Mouse (Mus musculus) neural tube, embryonic 12.5 days (tissue): ENCODE measurements around the gene Rnf111. TPM values are rescaled to one million over a fixed set of nuclear protein-coding genes. Genes with fewer than 3 reads are reported as not detected.

Source experiments
- ATAC-seq: fragments of 200-750 bp; cut with Nextera tagmentation; 2 replicates; pipeline ENCODE4 v1.8.0; 2017; ENCODE audit warnings: low read depth, mild to moderate bottlenecking, moderate TSS enrichment, moderate library complexity; ENCODE audit not compliant: low FRiP score
- H3K27ac ChIP-seq: fragments of 300-500 bp; sonication (generic); 2 replicates; pipeline ENCODE4 v1.5.1; 2016
- H3K27me3 ChIP-seq: fragments of 300-500 bp; sonication (generic); replicated peaks from 2 replicates; pipeline ENCODE4 v1.6.1; 2016; ENCODE audit warnings: mild to moderate bottlenecking
- H3K36me3 ChIP-seq: fragments of 300-500 bp; sonication (generic); 2 replicates; pipeline ENCODE4 v1.6.1; 2016; ENCODE audit warnings: mild to moderate bottlenecking
- H3K4me1 ChIP-seq: fragments of 300-500 bp; sonication (generic); 2 replicates; pipeline ENCODE4 v1.6.1; 2016
- H3K4me2 ChIP-seq: fragments of 300-500 bp; sonication (generic); replicated peaks from 2 replicates; pipeline ENCODE4 v1.6.1; 2016; ENCODE audit warnings: mild to moderate bottlenecking
- H3K4me3 ChIP-seq: fragments of 300-500 bp; sonication (generic); 2 replicates; pipeline ENCODE4 v1.5.1; 2016
- H3K9ac ChIP-seq: fragments of 300-500 bp; sonication (generic); 2 replicates; pipeline ENCODE4 v1.6.1; 2016; ENCODE audit warnings: mild to moderate bottlenecking
- H3K9me3 ChIP-seq: fragments of 300-500 bp; sonication (generic); 2 replicates; pipeline ENCODE4 v1.6.1; 2016; ENCODE audit warnings: mild to moderate bottlenecking
- WGBS: fragments of 180-500 bp; shearing (Covaris S2); methylation state at CpG from one replicate; pipeline ENCODE4 v1.1.7; 2016; 5-methylcytosine and 5-hydroxymethylcytosine counted together
- polyA plus RNA-seq: library from polyadenylated mRNA; unstranded; fragments of >200 nt; fragmentation: Nextera tagmentation; extraction: Ambion mirVana; gene quantifications from 2 replicates; pipeline ENCODE4 v1.2.1, GENCODE M21; 2016

Rnf111 gene
- polyA plus RNA-seq, 1 experiment from 2014 or later, result 48.2 TPM

DNA sequence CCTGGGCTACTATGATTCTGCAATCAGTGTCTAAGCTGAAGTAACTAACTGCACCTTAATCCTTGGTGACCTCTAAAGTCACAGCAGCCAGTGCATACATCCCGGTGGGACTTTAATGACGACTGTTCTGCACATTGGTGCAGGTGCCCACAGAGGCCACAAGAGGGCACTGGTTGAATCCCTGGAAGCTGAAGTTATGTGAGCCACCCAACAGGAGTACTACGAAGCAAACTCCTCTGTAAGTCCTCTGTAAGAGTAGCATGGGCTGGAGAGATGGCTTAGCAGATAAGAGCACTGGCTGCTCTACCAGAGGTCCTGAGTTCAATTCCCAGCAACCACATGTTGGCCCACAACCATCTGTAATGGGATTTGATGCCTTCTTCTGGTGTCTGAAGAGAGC lies 87.1 kb downstream of the Rnf111 start:
- 83% methylated on average over 3 of the region's 3 CpGs for WGBS
- ATAC-seq, result no peak
- Histone ChIP-seq H3K36me3 (peaks cover 57% of the 10 kb centered on the region), H3K4me3 (no peak overlapping the region), H3K27me3 (no peaks in the 10 kb centered on the region), H3K4me2 (no peak overlapping the region), H3K4me1 (peaks cover 8% of the 10 kb centered on the region), H3K9ac (no peak overlapping the region), H3K9me3 (no peaks in the 10 kb centered on the region), H3K27ac (no peak overlapping the region)

DNA sequence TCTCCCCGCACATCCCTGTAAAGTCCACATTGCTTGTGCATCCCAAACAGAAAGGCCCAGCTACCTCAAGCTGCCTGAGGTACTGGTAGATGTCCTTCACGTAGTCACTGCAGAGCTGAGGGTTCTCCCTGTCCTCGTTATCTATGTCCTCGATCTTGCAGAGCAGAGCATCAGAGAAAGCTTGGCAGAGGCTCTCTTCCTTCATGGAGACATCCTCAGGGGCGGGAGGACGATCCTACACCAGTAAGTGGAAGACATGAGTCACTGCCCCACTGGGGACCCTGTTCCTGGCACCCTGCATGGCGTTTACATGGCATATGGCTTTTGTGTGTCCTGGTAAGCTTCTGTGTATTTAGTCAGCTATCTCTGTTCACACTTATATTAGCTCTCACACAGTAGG lies 90.5 kb downstream of the Rnf111 start:
- Histone ChIP-seq H3K27me3 (no peaks in the 10 kb centered on the region), H3K4me3 (no peak overlapping the region), H3K4me1 (no peaks in the 10 kb centered on the region), H3K9me3 (no peaks in the 10 kb centered on the region), H3K9ac (no peak overlapping the region), H3K27ac (no peak overlapping the region), H3K36me3 (peaks cover 81% of the 10 kb centered on the region), H3K4me2 (no peak overlapping the region)
- ATAC-seq, result no peak
- WGBS, result 94% methylated on average over 7 of the region's 7 CpGs

DNA sequence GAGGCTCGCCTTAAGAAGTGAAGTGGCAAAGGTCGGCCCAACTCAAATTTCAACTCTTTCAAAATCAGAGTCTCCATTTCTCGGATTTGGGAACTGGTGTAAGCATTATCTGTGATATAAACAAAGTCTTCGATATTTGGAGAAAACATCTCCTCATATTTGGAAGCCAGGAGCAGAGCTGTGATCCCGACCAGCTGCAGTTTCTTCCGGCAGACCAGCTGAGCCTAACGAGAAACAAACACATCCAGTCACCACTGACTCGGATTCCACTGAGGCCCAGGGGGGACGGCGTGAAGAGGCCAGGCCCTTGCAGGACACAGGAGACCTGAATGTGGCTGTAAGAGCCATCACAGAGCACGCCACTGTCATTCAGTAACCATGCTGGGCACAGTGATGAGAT lies 92.9 kb downstream of the Rnf111 start:
- Histone ChIP-seq H3K36me3 (peaks cover 76% of the 10 kb centered on the region), H3K9me3 (no peaks in the 10 kb centered on the region), H3K4me1 (no peaks in the 10 kb centered on the region), H3K4me2 (no peak overlapping the region), H3K4me3 (no peak overlapping the region), H3K9ac (no peak overlapping the region), H3K27me3 (no peaks in the 10 kb centered on the region), H3K27ac (no peak overlapping the region)
- WGBS, result 89% methylated on average over 11 of the region's 11 CpGs
- ATAC-seq, result no peak

DNA sequence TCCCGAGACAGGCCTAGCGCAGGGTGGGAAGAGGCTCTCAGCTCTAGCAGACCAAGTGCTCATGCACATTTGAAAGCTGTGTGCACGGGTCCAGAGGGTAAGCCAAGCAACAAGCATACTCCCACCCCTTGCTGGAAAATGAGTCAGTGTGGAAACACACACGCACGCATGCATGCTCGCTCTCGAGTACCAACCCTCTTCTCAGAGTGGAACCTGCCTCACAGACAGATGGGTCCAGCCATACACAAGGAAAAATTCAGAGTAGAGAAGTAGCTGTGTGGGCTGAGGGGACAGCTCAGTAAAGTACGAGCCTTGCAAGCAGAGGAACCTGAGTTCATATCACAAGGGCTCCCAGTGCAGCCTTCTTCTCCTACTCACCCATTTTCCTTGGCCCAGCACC lies 93.8 kb downstream of the Rnf111 start:
- Histone ChIP-seq H3K27me3 (no peaks in the 10 kb centered on the region), H3K4me1 (no peaks in the 10 kb centered on the region), H3K4me3 (no peak overlapping the region), H3K9ac (no peak overlapping the region), H3K9me3 (no peaks in the 10 kb centered on the region), H3K36me3 (peaks cover 75% of the 10 kb centered on the region), H3K4me2 (no peak overlapping the region), H3K27ac (no peak overlapping the region)
- WGBS, result 95% methylated on average over 8 of the region's 8 CpGs
- ATAC-seq, result no peak

DNA sequence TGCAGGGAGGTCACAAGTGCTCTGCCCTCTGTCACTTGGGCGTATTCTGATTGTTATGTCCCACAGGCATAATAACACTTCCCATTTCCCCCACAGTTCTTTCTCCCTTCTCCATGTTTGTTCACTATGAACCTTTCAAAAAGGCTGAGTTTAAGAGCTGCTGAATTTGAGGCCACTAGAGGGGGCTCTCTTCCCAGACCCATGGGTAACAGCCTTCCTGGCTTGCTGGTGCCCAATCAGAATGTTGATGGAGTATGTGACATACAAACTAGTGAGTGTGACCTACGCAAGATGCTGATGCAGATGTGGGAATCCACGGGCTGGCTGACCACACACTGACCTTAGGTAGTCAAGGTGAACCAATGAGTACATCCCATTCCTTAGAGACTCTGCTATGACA lies 94.7 kb downstream of the Rnf111 start:
- H3K27me3 ChIP-seq, result no peaks in the 10 kb centered on the region
- H3K4me2 ChIP-seq, result no peak overlapping the region
- H3K4me3 ChIP-seq, result no peak overlapping the region
- no peak overlapping the region for H3K9ac ChIP-seq
- no peak for ATAC-seq
- 92% methylated on average over 3 of the region's 3 CpGs for WGBS
- no peaks in the 10 kb centered on the region for H3K4me1 ChIP-seq
- no peaks in the 10 kb centered on the region for H3K9me3 ChIP-seq
- peaks cover 67% of the 10 kb centered on the region for H3K36me3 ChIP-seq
- no peak overlapping the region for H3K27ac ChIP-seq

DNA sequence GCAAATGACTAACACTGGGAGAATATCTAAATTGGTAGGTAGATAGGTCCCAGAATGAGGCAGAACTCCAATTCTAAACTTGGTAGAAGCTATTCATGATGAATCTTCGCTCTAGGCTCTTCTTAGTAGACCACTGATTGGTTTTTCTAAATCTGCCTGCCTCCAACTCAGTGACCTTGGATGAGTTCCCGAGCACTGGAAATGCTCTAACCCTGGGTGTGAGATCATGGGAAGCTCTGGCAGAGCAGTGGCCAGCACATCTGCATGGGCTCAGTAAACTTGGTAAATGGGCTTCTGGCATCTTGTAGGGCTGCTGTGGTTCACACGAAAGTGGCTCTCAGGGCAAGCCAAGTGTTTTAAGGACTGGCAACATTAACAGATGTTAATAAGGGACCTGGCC lies 96.9 kb downstream of the Rnf111 start:
- no peak overlapping the region for H3K9ac ChIP-seq
- H3K4me3 ChIP-seq, result no peak overlapping the region
- no peak overlapping the region for H3K4me2 ChIP-seq
- WGBS, result 90% methylated on average over 3 of the region's 3 CpGs
- no peaks in the 10 kb centered on the region for H3K27me3 ChIP-seq
- no peak for ATAC-seq
- no peak overlapping the region for H3K27ac ChIP-seq
- H3K4me1 ChIP-seq, result no peaks in the 10 kb centered on the region
- H3K9me3 ChIP-seq, result no peaks in the 10 kb centered on the region
- peaks cover 46% of the 10 kb centered on the region for H3K36me3 ChIP-seq

DNA sequence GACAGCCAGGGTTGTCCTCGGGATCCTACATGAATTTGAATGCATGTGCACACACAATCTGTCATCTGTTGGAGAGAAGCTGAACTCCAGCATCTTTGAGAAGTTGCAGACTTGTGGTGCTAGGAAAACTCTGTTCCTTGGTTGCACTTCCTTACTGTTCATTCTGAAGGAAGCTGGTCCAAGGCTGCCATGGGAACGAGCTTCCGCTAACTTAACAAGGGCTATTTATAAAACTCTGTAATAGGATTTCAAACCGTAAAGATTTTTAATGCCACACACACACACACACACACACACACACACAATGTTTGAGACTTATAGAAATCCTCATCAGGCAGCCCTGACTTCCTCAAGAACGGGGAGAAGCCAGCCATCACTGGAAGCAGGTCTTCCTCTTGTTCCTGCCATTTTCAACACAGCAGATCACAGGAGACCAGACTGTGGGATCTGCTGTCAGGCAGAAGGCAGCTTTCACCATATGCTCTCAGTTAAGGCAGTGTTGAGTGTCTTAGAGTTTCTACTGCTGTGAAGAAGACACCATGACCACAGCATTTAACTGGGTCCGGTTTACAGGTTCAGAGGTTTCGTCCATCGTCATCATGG lies 101.5 kb downstream of the Rnf111 start:
- Histone ChIP-seq H3K27me3 (no peaks in the 10 kb centered on the region), H3K4me3 (no peak overlapping the region), H3K36me3 (peaks cover 8% of the 10 kb centered on the region; the same call in 1 of the 2 replicates), H3K4me1 (no peaks in the 10 kb centered on the region), H3K9me3 (no peaks in the 10 kb centered on the region), H3K9ac (no peak overlapping the region), H3K27ac (no peak overlapping the region), H3K4me2 (no peak overlapping the region)
- no peak for ATAC-seq
- WGBS, result 91% methylated on average over 8 of the region's 8 CpGs

DNA sequence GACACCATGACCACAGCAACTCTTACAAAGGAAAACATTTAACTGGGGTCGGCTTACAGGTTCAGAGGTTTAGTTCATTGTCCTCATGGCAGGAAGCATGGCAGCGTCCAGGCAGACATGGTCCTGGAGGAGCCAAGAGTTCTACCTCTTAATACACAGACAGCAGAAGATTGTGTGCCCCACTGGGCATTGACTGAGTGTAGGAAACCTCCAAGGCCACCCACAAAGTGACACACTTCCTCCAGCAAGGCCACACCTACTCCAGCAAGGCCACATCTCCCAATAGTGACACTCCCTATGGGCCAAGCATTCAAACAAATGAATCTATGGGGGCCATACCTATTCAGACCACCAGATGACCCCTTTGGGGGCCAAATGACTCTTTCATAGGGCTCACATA lies 107.4 kb downstream of the Rnf111 start:
- Histone ChIP-seq H3K27ac (no peak overlapping the region), H3K4me1 (no peaks in the 10 kb centered on the region; the same call in 1 of the 2 replicates), H3K27me3 (no peaks in the 10 kb centered on the region), H3K4me3 (no peak overlapping the region), H3K36me3 (peaks cover 10% of the 10 kb centered on the region; the same call in 1 of the 2 replicates), H3K9ac (no peak overlapping the region), H3K9me3 (no peaks in the 10 kb centered on the region), H3K4me2 (no peak overlapping the region)
- 95% methylated on average over 2 of the region's 2 CpGs for WGBS
- ATAC-seq, result no peak

DNA sequence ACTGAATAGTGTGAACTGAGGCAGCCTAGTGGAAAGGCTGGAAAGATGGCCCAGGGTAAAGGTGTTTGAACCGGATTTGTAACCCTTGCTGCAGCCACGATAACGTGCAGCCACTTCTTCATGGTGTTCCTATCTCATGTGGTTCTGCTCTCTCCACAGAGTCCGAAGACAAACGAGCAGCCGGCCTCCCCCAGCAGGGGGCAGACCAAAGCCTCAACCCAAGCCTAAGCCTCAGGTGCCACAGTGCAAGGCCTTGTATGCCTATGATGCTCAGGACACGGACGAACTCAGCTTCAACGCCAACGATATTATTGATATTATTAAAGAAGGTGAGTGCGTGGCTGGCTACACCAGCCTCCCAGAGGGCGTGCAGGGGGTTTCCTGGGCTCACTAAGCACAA lies 107.9 kb downstream of the Rnf111 start:
- Histone ChIP-seq H3K4me3 (no peak overlapping the region), H3K4me2 (no peak overlapping the region), H3K36me3 (peaks cover 10% of the 10 kb centered on the region; the same call in 1 of the 2 replicates), H3K4me1 (no peaks in the 10 kb centered on the region; the same call in 1 of the 2 replicates), H3K27me3 (no peaks in the 10 kb centered on the region), H3K9me3 (no peaks in the 10 kb centered on the region), H3K9ac (no peak overlapping the region), H3K27ac (no peak overlapping the region)
- 89% methylated on average over 12 of the region's 12 CpGs for WGBS
- ATAC-seq, result no peak

DNA sequence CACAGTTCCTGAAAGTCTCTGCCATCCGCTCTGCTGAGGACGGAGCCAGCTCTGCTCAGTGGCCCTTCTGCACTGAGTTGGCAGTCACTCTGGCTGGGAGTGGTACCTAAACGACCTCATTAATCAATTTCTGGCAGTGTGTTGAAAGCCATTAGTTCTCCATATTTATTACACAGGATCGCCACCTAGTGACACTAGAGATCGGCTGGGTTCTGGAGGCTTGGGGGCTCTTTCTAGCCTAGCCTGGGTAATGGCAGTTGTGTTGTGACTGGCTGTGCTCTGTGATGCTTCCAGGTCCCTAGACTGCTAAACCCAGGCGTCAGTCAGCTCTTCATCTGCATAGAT lies 111.0 kb downstream of the Rnf111 start:
- no peak overlapping the region for H3K4me3 ChIP-seq
- ATAC-seq, result 0 out of 2 replicates have a peak, but pooled peaks have one; percentile 41
- H3K9me3 ChIP-seq, result no peaks in the 10 kb centered on the region
- WGBS, result 23% methylated on average over 6 of the region's 6 CpGs
- no peak overlapping the region for H3K9ac ChIP-seq
- 0 out of 2 replicates have a peak, but pooled peaks cover 7% of the 10 kb centered on the region for H3K36me3 ChIP-seq
- H3K4me2 ChIP-seq, result no peak overlapping the region
- H3K27ac ChIP-seq, result no peak overlapping the region
- no peaks in the 10 kb centered on the region for H3K27me3 ChIP-seq
- no peaks in the 10 kb centered on the region; the same call in 1 of the 2 replicates for H3K4me1 ChIP-seq

DNA sequence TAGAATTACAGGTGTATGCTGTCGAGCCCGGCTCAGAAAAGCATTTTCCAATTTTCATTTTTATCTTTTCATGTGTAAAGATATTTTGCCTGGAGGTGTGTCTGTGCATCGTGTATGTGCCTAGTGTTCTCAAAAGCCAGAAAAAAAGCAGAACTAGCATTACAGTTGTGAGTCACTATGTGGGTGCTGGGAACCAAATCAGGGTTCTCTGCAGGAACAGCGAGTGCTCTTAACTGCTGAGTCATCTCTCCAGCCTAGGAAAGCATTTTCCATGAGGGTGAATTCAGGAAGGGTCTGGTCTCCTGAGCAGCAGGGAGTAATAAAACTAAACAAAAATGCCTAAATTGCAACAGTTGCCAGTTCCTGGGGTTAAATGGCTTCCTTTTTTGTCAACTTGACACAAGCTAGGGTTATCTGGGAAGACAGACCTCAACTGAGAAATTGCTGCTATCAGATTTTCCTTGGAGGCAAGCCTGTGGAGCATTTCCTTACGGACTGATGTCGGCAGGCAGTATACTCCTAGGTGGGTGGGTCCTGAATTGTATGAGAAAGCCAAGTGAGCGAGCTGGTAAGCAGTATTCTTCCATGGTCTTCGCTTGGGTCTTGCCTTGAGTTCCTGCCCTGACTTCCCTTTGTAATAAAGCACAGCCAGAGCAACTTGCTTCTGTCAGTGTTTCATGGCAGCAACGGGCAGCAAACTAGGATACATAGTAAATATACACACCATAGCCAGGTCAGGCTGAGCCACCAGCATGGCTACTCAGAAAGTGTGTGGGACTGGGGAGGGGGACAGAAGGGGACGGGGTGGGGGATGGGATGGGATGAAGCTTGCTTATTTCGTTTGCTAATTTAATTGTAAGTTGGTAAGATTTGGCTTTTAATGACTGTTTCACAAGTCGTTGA lies 111.6 kb downstream of the Rnf111 start:
- ATAC-seq, result no peak
- H3K27me3 ChIP-seq, result no peaks in the 10 kb centered on the region
- H3K27ac ChIP-seq, result no peak overlapping the region
- H3K9me3 ChIP-seq, result no peaks in the 10 kb centered on the region
- WGBS, result 77% methylated on average over 12 of the region's 12 CpGs
- no peak overlapping the region for H3K4me2 ChIP-seq
- H3K4me3 ChIP-seq, result no peak overlapping the region
- no peak overlapping the region for H3K9ac ChIP-seq
- H3K4me1 ChIP-seq, result no peaks in the 10 kb centered on the region; the same call in 1 of the 2 replicates
- H3K36me3 ChIP-seq, result 0 out of 2 replicates have a peak, but pooled peaks cover 7% of the 10 kb centered on the region

DNA sequence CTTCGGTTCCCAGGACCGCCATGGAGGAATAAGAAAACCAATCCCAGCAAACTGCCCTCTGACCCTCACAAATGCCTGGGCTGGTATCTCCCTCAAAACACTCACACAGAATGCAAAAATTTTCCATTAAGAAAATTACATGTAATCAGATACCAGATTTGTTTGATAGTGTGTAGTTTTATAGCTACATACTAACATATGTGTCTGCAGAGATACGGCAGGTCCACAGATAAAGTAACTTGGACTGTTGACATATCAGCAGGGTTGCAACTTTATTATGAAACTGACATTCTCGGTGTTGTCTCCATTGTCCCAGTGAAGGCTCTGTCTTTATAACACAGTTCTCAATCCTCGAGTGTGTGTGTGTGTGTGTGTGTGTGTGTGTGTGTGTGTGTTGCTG lies 112.5 kb downstream of the Rnf111 start:
- Histone ChIP-seq H3K36me3 (0 out of 2 replicates have a peak, but pooled peaks cover 4% of the 10 kb centered on the region), H3K4me1 (no peaks in the 10 kb centered on the region; the same call in 1 of the 2 replicates), H3K9me3 (no peaks in the 10 kb centered on the region), H3K4me2 (no peak overlapping the region), H3K27ac (no peak overlapping the region), H3K27me3 (no peaks in the 10 kb centered on the region), H3K9ac (no peak overlapping the region), H3K4me3 (no peak overlapping the region)
- WGBS, result 91% methylated on average over 5 of the region's 5 CpGs
- ATAC-seq, result no peak
